Mouse (Mus musculus) cerebellum, adult 9-10 months (tissue): ENCODE measurements around the gene Smim9.
"Not testable (repeated sequence)": the region's sequence is repeated elsewhere in the genome, so short reads cannot be mapped to it uniquely, and the experiment has no call there.

Experiments used
- DNase-seq: peaks from one replicate; pipeline ENCODE4 v3.0.0; 2022

Smim9 gene

GRCm38 (mm10) chrX:75163670-75164069 is at the start of gene Smim9:
Gene Smim9, minus strand, starts transcription at chrX:75163770.
- DNase-seq: no peak

- DNase-seq: no peak
Measured at GRCm38 (mm10) chrX:75155576-75156243, 7.9 kb downstream of the Smim9 start.

GRCm38 (mm10) chrX:75152249-75152648 is 11.3 kb downstream of the Smim9 start:
- DNase-seq: no peak

GRCm38 (mm10) chrX:75150304-75150703 is 13.3 kb downstream of the Smim9 start:
- no peak for DNase-seq

GRCm38 (mm10) chrX:75148414-75148813 is 15.2 kb downstream of the Smim9 start:
- no peak for DNase-seq

- not testable (repeated sequence) for DNase-seq
Measured at GRCm38 (mm10) chrX:75143124-75143555, 20.4 kb downstream of the Smim9 start.

- no peak for DNase-seq
Measured at GRCm38 (mm10) chrX:75138182-75138581, 25.4 kb downstream of the Smim9 start.

GRCm38 (mm10) chrX:75137729-75138128 is 25.8 kb downstream of the Smim9 start:
- no peak for DNase-seq

- DNase-seq: no peak
Measured at GRCm38 (mm10) chrX:75136938-75137337, 26.6 kb downstream of the Smim9 start.

GRCm38 (mm10) chrX:75130467-75131160 is 33.0 kb downstream of the Smim9 start, which contains the start of gene Mpp1:
Gene Mpp1, minus strand, starts transcription at chrX:75131016.
- peak; percentile 76 for DNase-seq

GRCm38 (mm10) chrX:75129474-75129873 is 34.1 kb downstream of the Smim9 start:
- DNase-seq: no peak

- peak; percentile 48 for DNase-seq
Measured at GRCm38 (mm10) chrX:75128333-75128980, 35.1 kb downstream of the Smim9 start.

GRCm38 (mm10) chrX:75126893-75127292 is 36.7 kb downstream of the Smim9 start:
- DNase-seq: no peak

GRCm38 (mm10) chrX:75125606-75126005 is 38.0 kb downstream of the Smim9 start:
- no peak for DNase-seq

- no peak for DNase-seq
Measured at GRCm38 (mm10) chrX:75115550-75115949, 48.0 kb downstream of the Smim9 start.

- DNase-seq: no peak
Measured at GRCm38 (mm10) chrX:75102293-75102692, 61.3 kb downstream of the Smim9 start.

GRCm38 (mm10) chrX:75098799-75099198 is 64.8 kb downstream of the Smim9 start:
- DNase-seq: no peak

GRCm38 (mm10) chrX:75096163-75096770 is 67.3 kb downstream of the Smim9 start:
- DNase-seq: no peak
